Mouse (Mus musculus) heart, adult 11 months (tissue): ENCODE results near the gene Ndufa8.

Experiments used
- DNase-seq: peaks from one replicate; pipeline ENCODE4 v3.0.0; 2022

The Ndufa8 gene

DNA sequence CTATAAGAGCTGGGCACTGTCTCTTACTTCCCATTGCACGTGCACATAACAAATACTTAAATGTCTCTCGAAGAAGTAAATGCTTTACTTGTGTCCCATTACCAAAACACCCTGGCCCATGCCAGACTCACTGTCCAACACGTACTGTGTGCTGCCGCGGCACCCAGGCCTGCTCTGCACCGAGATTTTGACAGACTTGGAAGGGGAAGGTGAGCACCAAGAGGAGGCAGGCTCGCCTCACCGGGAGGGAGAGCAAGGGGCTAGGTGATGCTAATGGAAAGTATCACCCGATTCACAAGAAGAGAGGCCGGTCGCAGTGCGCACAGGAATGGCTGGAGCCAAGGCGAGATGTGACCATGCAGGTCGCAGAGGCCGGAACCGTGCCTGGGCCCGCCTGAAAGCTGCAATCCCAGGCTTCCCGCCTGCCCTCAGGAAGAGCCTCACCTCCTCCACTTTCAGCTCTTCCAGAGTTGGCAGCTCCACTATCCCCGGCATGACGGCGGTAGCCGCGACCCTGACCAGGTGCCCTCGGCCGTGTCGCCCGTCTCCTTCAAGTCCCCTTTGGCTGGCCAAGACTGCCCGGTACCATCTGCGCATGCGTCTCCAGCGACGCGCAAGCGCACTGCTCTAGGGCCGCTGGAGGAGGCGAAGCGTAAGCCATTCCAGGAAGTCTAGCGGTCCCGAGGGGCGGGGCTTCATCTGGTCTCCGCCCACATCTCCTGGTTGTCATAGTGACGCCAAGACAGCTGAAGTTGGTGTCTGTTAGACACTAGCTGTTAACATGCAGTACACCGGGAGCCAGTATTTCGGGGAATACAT lies at the start of gene Ndufa8, which contains the start of gene Morn5:
Gene Ndufa8, minus strand, starts transcription at position 659 of the 819 bp plus-strand sequence.
Gene Morn5, plus strand, starts transcription at position 711 of the 819 bp plus-strand sequence.
- peak; percentile 100 for DNase-seq

DNA sequence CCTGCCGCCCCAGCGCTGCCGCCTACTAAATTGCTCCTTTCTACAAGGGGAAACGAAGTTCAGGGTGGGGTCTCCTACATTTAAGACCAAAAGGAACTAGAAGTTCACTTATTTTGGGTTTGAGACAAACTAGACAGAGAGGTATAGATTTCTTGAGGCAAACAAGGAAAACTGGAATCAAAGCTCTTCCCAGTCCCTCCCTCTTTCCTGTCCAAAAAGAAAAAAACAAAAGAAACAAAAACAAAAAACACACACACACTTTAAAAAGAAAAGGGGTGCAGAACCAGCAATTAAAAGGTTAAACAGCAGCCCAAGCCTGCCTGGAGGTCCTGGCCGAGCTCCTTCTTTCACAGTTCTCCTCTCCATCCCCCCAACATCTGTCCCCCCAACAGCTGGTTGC lies 48.8 kb upstream of the Ndufa8 start:
- no peak for DNase-seq

- no peak for DNase-seq
These were observed 48.1 kb upstream of the Ndufa8 start for GRCm38 (mm10) chr2:36097129-36097815.

- no peak for DNase-seq
These were observed 44.8 kb upstream of the Ndufa8 start for GRCm38 (mm10) chr2:36093914-36094475.

- no peak for DNase-seq
These were observed 44.1 kb upstream of the Ndufa8 start for GRCm38 (mm10) chr2:36093301-36093700.

DNA sequence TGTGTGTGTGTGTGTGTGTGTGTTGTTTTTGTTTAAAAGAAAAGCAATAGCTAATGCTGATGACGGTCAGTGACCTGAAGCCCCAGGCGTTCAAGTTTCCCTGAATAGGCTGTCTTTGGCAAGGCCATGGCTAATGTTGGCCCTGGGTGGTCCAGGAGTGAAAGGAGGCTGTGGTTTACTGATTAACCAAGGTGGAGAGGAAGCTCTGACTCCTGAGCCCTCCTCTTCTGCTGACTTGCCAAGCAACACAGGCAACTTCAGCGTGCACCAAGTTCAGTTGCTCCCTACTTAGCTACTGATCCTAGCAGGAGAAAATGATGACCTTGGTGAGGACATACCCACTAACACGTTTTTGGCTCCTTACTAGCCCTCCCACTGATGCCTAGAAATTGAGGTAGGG lies 43.5 kb upstream of the Ndufa8 start:
- no peak for DNase-seq

DNA sequence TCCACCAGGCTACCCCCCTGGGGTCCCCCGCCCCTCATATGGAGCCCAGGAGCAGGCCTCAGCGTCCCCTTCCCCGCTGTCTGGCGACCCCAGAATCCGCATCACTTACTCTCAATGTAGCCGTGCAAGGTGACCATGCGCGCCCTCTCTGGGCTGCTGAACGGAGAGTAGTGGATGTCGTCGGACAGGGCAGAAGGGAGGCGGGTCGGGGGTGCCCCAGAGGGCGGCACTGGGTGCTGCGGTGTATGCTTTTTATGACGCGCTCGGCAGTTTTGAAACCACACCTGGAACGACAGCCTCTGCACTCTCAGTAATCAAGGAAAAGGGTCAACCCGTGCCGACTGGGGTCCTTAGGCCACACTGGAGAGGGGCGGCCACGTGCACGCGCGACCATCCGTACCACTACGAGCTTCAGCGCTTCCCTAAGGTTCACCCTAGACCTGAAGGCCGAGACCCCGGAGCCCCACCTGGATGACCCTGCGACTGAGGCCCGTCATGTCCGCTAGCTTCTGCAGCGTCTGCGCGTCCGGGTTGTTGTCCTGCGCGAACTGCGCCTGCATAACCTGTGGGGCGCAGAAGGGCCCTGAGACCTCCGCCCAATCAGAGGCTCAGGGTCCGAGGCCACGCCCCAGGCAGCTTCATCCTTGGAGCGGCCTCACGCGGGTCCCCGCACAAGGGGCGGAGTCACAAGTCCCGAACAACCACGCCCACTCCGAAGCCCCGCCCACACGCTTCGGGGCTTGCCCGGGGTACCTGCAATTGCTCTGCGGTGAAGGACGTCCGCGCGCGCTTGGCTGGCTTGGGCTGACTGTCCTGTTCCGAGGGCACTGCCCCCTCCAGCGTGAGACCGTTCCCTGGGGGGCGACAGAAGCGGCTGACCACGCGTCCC lies 41.9 kb upstream of the Ndufa8 start:
- peak; percentile 90 for DNase-seq

DNA sequence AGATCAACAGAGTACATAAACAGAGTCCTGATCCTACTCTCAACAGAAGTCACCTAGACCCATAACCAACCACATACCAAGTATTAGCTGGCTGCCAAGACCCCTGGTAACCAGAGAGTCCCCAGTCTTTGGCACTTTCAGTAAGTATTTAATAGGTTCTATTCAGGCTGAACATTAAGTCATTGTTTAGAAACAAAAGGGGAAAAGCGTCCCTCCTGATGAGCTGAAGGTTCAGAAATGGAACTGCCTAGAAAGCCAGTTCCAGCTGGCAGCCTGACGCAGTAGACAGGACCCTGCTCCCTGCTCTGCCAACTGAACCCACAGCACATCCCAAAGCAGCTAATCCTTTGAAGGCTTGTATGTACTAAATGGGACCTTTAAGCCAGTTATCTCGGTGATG lies 40.0 kb upstream of the Ndufa8 start:
- no peak for DNase-seq

DNA sequence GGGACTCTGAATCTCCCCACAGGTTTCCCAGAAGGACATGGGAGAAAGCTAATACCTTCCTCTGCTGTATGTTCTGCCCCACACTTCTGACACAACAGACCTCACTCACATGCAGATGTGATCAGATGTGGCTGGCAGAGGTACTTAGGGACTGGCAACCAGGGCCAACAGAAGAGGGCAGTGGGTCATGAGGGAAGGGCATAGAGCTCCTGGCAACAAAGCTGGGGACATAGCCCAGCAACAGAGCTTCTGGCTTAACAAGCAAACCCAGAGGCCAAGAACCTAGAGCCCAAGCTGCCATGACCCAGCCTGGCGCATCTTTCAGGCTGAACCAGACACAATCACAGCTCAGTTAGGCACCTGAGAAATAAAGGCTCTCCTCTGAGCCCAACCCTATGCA lies 35.8 kb upstream of the Ndufa8 start:
- no peak for DNase-seq

DNA sequence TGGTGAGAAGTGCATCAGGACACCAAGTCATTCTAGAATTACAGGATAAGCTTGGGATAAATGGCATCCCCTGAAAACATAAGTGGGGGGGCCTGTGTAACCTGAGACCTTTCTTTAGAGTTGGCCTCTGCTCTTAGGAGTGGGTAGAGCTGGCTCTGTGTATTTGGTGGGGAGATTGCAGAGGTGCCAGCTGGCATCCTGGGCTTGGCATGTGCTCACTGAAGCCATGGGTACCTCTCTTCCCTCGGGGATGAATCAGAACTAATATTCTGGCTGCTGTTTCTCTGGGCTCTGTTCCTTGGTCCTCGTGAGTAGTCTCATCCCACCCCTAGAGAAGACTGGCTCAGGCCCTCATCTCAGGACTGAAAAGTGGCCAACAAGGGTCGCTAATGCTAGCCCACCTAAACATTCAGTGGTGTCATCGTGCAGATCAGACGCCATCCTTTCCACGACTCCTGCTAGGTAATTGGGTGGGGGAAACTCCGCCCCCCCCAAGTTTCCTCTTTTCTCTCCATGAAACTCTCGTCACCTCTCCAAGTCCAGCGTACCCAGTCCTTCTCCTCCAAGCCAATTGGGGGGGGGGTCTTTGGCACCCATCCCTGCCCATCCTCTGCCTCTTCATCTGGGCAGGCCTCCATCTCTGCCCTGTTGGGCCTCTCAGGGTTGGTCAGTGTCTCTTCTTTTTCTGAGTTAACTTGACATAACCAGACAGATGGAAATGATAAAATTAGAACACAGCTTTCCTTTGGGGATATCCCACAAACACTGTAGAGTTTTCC lies 33.8 kb upstream of the Ndufa8 start:
- DNase-seq: no peak

GRCm38 (mm10) chr2:36081446-36081845 lies 32.2 kb upstream of the Ndufa8 start:
- no peak for DNase-seq

DNA sequence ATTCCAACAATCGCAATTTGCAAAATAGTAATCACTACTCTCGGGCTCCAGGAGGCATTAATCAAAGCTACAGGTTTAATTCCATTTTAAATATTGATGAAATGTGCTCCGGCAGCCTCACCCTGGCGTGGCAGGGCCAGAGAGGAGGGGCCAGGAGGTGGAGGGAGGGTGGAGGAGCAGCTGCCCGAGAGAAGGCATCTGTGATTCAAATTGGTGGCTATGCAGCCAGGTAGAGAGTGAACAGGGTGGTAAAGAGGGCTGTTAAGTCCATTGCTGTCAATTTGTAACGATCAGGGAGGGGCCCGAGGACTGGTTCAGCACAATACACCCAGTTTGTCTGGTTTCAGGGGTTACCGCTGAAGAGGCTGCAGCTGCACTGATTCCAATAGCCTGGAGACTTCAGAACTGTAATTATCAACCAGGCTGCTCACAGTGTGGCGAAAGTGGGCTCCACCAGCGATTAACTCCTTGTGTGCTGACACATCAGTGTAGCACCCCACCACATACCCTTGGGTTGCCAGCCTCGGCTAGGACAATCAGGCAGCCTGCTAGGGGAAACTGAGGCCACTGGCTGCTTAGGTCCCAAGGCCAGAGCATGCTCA lies 28.1 kb upstream of the Ndufa8 start:
- DNase-seq: no peak

- DNase-seq: no peak
These were observed 26.0 kb upstream of the Ndufa8 start for GRCm38 (mm10) chr2:36075210-36075609.

DNA sequence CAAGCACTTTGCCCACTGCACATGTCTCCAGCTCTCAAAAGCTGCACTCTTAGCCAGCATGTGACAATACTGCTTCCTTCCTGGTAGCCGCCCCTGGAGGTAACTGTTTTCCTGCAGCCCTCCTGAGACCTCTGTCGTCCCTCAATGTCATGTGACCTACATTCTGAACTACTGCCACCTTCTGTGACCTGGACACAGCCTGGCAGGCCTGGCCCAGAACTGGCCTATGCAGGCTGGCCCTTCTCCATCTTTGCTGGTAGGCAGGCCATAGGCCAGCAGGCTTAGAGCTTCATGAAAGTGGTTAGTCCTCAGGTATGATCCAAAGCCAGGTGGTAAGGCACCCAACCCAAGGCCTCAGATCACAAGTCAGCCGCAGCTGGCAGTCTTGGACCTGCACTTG lies 24.6 kb upstream of the Ndufa8 start:
- DNase-seq: no peak

DNA sequence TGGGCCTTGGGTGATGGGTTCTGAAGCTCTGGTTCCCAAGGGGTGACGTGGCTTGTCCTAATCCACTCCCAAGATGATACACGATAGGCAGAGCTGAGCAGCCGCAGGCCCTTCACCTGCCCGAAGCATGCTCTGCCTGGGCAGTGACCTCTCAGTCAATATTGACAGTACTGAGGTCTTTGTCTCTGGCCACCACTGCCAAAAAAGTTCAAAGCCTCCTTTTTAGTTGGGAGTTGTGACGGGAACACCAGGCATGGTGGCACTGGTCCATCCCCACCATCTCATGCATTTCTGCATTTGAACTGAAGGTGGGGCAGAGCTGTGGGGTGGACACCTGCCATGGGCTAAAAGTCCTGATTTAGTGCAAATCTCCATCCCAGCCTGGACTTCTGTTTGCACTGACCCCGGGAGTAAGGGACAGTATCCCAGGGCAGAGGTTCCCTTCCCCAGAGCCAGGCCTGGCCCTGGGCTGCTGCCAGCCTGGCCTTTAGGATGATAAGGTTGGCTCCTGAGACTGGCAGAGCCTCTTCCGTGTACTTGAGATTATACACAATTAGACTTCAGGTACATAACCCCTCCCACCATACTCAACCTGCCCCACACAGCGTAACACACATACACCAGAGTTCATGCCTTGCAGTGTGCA lies 22.6 kb upstream of the Ndufa8 start:
- DNase-seq: no peak

DNA sequence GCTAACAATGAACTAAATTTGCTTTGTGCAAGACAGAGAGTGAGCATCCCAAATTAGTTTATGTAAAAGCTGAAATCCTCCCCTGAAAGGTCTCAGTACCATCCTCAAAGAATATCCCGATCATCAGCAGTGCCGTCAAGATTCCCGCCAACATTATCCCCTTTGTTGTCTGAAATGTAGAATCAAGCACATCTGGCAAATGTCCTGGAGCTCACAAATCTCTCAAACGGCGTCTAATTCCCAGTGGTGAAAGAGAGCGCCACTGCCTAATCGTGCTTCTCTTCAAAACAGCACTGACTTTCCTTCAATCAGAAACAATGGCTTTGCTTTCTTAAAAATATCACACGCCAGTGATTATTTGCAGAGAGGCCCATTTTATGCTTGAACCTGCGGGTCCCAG lies 17.9 kb upstream of the Ndufa8 start:
- DNase-seq: no peak

DNA sequence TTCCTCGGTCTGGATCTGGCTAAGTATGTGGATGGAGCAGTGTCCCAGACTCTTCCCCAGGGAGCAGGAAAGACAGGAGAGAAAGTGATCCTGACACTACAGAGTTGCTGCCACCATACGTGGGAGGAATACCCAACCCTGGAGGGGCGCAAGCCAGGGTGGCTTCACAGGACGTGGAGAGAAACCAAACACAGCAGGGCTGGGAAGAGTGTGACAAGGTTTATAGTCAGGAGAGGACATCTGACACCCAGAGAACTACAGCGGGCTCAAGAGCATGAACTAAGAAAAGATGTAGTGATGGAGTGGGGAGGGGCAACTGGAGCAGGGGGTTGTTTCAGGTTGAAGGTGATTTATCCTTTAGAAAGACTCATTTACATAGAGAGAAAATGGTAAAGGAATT lies 12.2 kb upstream of the Ndufa8 start:
- DNase-seq: no peak

DNA sequence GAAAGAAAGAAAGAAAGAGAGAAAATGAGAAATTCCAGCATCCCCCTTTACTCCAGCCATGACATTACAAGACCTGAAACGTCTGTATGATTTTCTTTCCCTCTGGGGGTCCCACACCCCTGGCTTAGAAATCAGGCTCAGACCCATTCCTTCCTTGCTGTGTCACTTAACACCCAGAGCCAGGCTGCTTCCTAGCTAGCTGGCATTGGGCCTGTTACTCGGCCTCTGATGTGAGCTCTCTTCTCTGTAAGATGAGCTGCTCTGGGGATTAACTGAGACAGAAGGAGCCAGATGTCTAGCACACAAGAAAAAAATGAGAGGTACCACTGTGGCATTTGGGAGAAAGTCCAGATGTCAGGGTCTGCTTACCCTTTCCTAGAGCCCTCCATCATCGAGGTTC lies 7.0 kb upstream of the Ndufa8 start:
- no peak for DNase-seq

DNA sequence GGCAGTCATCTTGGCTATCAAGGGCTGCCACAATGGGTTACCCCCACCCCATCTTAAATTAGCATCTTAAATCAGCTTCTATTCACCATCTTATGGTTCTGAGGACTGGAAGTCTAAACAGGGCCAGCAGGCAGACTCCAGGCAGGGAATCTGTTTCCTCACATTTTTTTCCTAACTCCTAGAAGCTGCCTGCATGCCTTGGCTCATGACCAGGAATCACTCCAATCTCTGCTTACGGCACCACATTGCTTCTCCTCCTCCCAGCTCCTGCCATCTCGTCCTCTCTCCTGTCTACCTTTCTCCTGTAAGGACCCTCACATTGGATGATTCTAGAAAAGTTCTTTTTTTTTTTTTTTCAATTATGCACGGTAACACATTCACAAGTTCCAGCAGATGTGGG lies 4.0 kb upstream of the Ndufa8 start:
- DNase-seq: no peak

DNA sequence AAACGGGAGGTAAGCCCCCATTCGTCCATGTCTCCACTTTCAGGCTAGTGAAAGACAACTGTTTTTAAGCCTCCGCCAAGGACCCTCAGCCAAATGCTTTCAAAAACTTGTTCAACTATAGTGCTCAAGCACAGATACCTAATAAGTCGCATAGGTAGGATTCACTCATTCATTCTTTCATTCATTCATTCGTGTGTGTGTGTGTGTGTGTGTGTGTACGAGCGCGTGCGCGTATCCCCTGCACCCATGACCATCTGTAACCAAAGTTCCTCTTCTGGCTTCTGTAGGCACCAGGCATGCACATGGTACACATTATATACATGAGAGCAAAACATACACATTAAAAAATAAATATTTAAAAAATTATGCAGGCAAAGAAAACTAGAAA lies 355 bp upstream of the Ndufa8 start:
- DNase-seq: no peak

- DNase-seq: no peak
These were observed 1.0 kb downstream of the Ndufa8 start for GRCm38 (mm10) chr2:36048164-36048563.
